Mouse (Mus musculus): ENCODE measurements around the gene Scube1.

- no peak for TF ChIP-seq CTCF (IDR thresholded peaks at IDR 0.05; ENCODE audit: low read depth, low read length)
- TF ChIP-seq GATA1 (IDR thresholded peaks at IDR 0.05; ENCODE audit: borderline replicate concordance, low read length) = no peak
Measured at GRCm38 (mm10) chr15:83636759-83637158, 88.1 kb downstream of the Scube1 start.
